Mouse (Mus musculus): ENCODE measurements around the gene Gm5269.

The Gm5269 gene

DNA sequence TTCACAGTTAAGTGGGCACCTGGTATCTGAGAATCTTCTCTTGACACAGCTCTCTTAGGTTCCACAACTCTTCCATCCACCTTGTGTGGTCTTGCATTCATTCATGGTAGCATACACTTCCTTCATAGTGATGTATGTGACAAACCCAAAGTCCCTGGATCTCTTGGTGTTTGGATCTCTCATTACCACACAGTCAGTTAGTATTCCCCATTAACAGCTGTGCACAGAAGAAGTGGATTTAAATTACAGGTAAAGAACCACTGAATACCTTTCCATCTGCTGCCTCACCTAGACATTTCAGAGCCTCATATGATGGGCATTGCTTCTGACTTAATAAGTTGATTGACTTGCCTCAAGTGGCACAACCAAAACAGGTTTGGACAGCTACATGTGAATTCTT is at the start of gene Gm5269:
TSS of gene Gm5269 (minus strand) at position 101 of the 400 bp plus-strand sequence.
- no peak for DNase-seq (ENCODE audit: low spot score in 2 of 2)

DNA sequence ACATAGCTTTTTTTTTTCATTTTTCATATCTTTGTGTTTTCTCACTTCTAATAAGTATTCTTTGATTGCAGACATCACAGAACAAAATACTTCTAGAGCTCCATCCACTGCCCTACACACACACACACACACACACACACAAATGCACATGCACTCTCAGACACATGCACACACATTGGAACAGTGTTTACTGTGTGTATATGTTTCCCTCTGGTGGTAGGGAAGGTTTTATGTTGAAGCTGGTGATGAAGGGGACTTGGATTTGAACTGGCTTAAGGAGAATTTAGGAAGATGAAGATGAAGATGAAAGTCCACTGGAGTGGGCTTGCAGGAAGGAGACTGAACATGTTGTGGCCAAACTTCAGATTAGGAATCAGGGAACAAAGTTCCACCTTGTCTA is 41.1 kb upstream of the Gm5269 start:
- DNase-seq (ENCODE audit: low spot score in 2 of 2) = no peak

DNA sequence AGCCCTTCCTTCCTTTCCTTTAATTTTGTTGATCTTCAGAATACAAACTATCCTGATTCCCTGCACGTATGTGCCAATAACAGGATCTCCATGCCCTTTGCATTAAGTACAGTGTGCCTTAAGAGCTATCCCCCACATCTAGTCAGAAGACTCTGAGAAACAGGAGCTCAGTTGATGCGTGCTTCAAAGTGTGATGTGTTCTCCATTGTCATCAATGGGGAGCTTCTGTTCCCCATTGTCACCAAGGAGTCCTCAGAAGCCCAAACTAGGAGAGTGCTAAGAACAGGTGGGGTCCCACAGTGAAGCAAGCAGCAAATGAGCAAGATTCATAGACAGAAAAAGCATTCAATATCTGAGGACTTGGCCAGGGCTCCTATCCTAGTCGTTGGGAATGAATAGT is 36.8 kb upstream of the Gm5269 start:
- DNase-seq (ENCODE audit: low spot score in 2 of 2) = no peak

DNA sequence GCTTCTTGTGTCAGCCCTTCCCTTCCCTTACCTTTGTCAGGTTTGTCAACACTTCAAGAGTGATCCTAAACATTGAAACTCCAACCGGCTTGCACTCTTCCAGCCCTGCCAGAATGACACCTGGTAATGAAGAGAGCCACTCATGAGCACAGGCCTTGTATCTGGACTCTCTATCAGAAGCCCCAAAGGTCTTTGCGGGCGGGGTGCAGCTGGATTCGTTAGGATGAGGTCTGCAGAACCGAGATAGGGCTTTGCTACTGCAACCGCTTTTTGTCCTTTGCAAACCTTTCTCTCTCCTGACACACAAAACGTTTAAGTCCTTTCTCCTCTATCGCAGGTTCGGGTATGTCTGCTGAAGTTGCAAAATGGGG is 36.3 kb upstream of the Gm5269 start, which contains the start of gene Slc40a1:
TSS of gene Slc40a1 (minus strand) at position 131 of the 371 bp plus-strand sequence.
- DNase-seq (ENCODE audit: low spot score in 2 of 2) = no peak

DNA sequence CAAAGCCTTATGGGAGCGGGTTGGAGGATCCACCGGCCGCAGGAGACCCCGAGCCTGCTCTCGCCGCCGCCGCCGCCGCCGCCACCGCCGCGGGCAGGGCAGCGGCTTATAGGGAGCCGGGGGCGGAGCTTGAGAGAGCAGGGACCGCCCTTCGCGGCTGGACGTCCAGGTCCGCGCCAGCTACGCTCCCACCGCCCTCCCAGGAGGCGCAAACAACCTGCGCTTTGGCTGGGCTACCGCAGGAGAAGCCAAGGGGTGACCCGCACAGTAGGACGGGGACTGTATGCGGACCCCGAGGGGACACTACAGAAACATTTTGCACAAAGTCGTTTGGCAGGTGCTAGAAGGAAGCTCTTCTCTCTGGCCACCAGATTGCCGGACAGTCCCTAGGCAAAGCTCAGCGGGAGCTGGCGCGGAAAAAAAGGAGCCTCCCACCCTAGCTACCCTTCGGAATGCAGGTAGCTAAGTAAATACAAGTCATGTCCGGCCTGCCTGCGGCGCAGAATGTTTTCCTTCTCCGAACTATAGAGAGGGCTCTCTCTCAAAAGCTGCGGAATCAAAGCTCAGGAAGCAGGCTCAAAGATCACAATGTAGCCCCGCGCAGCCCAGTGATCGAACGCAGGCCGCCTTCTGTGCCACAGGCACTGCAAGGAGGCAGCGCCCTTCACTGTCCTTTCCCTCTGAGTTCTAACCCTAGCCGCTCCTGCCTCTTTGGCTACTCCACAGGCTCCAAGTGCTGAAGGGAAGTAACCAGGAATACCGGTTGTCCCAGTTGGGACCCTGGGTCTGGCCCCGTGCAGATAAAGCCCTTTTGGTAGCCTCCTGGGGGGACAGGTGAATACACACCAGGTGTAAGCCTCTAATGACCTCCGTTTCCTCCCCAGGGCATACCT is 35.7 kb upstream of the Gm5269 start:
- DNase-seq (ENCODE audit: low spot score in 2 of 2) = peak; percentile 58 to 70

DNA sequence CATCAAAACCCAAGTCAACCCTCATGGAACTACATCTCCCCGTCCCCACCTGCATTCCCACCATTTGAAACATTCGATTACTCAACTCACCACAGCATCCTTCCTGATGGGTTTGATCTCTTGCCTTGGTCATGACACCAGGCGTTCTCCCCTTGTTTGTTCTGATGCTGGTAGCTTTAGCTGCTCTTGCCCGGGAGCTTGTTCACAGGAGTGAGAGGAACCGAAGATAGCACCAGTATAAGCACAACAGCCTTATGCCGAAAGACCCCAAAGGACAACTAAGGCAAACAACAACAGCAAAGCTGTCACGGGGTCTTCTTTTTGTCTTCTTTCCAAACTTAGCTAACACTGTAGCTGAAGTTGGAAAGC is 35.0 kb upstream of the Gm5269 start:
- DNase-seq (ENCODE audit: low spot score in 2 of 2) = no peak

DNA sequence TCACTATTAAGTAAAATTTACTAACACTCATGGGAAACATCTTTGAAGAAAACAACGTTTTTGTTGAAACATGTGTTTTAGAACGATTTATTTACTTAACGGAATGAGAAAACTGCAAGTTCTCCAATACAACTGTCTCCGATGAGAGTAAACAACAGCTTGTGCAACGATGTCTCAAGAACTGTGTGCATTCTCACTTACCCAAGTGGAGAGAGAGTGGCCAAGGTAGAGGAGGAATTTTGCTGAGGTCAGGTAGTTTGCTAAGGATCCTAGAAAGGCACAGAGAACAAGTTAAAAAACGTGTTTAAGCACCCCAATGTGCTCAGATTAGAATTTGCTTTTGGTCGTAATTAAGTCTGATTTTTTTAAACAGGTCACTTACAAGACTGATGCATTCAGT is 34.4 kb upstream of the Gm5269 start:
- no peak for DNase-seq (ENCODE audit: low spot score in 2 of 2)

DNA sequence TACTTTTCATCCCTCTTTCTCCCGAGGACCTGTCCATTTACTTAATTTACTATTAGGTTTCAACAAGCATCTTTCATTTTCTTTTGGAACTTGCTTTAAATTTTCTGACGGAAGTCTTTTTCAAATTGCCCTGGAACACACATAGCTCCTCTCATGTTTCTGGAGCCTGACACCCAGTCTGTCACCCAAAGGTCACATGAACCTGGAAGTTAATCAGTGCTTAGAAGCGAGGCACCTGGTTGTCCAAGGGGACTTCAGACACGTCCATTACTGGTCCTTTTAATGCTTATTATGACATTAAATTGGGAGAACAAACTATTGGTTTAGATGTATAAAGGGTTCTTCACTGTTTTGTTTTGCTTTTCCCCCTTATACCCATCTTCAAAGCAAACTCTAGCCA is 33.2 kb upstream of the Gm5269 start:
- DNase-seq (ENCODE audit: low spot score in 2 of 2) = no peak

DNA sequence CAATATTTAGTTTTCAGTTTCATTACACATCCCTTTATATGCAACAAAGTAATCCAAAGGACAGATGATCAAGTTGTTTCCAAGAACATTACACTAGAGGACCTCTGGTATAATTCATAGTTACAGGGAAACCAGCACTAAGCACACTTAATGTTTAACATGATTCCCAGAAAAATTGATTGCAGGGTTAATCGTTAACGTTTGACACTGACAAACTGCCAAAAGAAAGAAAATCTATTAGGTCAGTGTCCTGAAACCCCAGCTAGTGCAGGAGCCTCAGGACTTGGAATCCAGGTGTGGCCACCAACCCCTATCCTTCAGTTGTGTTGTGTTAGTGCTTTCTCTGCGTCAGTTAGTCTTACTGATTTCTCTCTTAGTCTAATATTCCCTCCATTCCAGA is 30.6 kb upstream of the Gm5269 start:
- no peak for DNase-seq (ENCODE audit: low spot score in 2 of 2)

DNA sequence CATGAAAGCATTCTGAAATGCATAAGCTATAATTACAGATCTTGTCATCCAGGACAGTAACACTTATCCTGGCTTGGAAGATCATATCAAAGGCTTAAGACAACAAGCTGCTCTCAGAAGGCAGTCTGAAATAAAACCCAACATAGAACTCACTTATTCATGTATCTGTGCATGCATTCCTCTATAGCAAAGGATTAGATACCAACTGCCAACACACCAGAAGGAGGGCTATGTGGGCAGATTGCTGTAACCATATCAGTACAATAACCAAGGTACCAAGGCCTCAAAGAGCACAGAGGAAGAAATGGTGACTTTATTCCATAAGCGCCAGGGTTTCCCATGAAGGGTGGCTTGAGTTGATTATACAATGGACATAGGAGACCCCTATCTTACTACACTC is 29.7 kb upstream of the Gm5269 start:
- DNase-seq (ENCODE audit: low spot score in 2 of 2) = no peak

DNA sequence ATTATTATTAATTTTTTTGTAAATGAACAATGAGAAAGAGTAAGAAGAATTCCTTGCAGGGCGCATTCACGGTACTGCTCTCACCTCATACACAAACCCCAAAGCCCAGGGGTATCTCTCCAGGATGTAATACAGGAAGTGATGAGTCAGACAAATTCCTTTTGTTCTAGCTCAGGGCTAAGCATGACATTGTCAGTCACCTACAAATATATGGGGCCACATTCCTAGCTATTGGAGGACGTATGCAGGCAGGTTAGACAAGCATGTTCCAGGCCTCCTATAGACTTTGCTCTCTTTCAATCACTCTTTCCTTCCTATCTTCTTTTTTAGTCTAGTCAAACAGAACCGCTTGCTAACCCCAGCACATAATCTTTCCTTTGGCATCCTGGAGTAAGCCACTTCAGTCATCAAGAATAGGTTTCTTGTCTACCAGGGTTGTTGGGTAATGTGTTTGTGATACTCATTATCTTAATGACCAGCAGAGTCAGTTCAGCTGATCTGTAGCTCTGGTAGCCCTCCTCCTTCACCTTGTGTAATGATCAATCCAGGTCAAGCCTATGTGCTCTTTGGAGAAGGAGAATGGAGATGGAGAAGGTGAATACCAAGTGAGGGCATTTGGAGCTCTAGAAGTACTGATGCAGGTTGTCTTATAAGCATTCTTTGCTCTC is 27.2 kb upstream of the Gm5269 start:
- no peak for DNase-seq (ENCODE audit: low spot score in 2 of 2)

DNA sequence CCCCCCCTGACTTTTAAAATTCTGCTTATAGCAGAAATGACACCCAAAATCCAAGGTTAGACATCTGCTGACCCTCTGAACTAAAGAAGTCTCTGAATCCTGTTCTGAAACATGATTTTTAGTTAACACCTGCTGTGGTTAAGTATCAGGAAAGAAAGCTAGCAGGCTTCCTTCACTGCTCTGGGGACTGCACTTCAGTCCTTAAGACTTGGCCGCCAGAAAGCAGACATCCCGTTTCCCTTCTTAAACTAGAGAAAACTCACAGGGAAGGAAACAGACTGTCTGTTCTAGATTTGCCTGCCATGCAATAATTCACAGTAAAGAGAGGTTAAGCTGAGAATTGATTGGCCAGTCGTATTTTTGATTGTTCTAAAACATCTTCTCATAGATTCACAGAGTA is 26.1 kb upstream of the Gm5269 start:
- DNase-seq (ENCODE audit: low spot score in 2 of 2) = no peak

DNA sequence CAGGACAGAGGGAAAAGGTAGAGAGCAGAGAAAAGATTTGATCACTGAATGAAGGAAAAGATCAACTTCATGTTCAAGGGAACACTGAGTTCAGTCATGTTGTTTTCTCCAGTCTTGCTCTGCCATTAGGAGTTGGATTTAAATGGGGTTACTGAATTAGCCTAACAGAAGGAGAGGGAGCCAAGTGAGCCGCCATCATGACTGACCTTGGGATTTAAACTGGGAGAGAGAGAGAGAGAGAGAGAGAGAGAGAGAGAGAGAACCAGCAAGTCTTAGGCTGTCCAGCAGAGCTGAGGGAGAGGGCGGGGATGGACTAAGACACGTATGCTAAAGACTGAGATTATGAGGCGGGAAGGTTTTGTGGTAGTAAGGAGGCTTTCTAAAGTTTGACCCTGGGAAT is 24.2 kb upstream of the Gm5269 start:
- DNase-seq (ENCODE audit: low spot score in 2 of 2) = no peak

DNA sequence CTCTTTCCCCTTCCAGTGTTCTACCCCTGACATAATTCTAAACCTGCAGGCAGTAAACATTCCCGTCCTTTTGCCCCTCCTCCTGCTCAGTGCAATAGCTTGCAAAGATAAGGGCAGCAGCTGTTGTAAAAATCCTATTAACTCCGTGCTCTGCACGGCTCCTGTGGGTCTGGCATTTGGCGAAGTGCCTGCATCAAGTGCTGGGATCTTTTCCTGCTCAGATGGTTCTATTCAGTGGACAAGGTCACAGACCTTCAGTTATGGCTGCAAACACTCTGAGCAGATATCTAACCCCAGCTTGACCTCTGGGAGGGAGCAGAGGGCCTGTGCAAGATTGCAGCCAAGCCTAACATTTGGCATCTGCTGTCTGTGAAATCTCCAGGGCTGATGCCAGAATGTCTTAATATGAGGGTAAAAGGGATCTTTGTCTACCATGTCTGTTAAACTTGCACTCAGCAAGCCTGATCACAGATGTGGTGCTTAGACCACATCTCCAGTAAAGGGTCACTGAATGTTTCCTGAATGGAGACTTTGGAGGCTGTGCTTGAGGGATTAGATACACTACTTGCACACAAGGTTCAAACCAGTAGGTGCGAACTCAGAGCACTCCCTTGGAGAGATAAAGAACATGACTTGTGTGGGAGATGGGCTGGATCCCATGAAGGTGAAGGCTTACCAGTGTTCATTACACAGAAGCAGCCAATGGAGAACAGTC is 15.2 kb upstream of the Gm5269 start:
- no peak for DNase-seq (ENCODE audit: low spot score in 2 of 2)

DNA sequence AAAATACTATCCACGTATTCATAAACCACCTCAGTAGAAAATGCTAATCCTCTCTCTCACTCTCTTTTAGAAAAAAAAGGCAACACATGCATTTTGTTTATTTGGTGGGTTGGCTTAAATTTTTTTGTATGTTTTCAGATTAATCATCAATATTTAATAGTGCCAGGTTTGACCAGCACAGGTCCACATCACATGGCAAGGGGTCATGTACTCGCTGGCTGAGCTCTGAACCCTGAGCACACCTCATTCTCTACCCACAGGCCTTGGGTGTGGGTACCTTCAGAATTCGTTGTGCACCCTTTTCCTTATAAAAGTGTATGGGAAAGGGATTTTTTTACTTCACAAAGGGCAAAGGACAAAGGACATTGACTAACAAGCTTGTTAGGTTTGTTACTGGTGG is 14.1 kb upstream of the Gm5269 start:
- no peak for DNase-seq (ENCODE audit: low spot score in 2 of 2)

DNA sequence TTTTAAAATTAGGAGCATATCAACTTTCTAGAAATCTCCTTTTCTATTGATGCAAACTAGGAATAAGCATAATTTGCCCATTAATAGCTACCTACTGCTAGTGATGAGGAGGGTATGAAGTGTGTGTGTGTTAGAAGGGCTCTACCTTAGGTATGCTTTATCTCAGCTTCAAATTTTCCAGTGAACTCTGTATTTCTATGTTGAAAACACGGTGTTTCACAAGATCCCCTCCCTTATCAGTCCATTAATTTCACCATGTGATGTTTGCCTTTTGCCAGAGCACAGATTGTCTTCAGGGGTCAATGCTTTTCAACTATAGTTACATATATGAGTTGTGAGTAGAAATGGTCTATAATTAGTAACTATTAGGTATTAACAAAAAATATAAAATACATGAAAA is 8.0 kb upstream of the Gm5269 start:
- no peak for DNase-seq (ENCODE audit: low spot score in 2 of 2)

DNA sequence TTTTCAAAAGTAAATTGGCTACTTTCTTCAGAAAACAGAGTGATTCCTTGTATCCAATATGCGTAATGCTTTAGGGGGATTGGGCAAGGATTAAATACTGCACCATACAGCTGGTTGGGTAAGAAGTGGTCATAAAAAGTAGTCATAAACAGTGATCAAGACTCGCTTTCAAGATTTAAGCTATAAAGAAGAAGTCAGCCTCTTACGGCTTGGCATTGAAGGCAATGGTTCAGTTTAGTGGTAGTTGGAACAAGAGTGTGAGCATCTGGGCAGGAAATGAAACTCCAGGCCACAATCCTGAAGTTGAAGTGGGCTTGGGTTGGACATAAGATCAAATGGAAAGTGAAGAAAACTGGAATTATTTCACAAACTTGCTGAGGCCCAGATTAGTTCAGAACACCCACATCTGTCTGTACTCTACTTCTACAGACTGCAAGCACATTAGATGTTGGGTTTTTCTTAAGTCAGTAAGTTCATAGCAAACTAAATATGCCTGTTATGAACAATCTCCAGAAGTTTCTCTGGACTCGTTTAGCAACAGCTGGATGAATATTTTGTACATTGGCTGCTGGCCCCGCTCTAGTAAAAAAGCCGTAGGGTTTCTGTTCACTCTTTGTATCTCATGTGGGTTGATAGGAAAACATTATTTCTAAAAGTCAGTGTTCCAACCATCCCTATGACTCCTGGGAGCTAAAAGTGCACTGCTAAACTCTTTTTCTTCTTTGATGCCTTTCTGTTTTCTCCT is 4.3 kb upstream of the Gm5269 start:
- no peak for DNase-seq (ENCODE audit: low spot score in 2 of 2)

DNA sequence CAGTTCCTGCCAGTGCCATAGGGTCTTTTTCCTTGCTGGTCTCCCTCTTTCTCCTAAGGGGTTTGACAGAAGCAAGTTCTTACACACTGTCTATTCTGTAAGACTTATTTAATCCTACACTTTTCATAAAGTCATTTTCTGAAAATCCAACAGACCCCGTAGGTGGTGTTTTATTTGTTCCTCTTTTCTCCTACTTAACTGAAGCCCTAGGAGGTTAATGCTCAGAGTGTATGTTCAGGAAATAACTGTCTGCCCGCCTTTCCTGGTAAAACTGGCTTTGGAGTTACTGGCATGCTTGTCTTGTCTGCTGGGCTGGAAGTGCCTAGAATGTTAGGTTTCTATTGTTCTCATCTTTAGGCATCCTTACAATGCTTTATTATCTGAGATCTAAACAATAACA is 1.9 kb upstream of the Gm5269 start:
- DNase-seq (ENCODE audit: low spot score in 2 of 2) = no peak

DNA sequence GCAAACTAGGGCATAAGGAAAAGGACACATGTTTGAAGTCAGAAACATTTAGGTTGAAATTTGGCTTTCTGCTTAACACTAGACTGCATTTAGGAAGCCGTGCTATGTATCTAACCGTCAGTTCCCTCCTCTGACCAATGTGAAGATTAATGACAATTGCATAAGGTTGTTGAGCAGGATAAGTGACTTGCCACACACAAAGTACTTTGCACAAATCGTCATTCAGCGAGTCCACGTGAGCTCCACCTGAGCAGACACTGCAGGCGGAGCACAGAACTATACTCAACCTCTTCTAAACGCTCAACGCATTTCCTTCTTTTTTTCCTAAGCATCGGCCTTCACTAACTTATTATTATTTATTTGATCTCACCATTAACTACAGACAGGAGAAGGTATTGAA is 3.3 kb downstream of the Gm5269 start:
- no peak for DNase-seq (ENCODE audit: low spot score in 2 of 2)

DNA sequence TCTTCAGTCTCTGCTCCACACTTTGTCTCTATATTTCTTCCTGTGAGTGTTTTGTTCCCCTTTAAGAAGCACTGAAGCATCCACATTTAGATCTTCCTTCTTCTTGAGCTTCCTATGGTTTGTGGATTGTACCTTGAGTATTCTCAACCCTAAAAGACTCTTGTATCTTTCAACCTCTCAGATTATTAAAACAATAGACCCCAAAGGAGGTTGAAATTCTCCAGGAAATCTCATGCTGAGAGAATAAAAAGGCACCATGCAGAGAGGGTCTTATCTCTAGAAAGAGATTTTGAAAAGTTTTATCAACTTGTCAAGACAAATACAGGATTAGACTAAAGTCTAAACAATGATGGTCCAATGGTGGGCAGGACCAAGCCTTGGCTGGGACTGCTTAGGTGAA is 6.7 kb downstream of the Gm5269 start:
- no peak for DNase-seq (ENCODE audit: low spot score in 2 of 2)

DNA sequence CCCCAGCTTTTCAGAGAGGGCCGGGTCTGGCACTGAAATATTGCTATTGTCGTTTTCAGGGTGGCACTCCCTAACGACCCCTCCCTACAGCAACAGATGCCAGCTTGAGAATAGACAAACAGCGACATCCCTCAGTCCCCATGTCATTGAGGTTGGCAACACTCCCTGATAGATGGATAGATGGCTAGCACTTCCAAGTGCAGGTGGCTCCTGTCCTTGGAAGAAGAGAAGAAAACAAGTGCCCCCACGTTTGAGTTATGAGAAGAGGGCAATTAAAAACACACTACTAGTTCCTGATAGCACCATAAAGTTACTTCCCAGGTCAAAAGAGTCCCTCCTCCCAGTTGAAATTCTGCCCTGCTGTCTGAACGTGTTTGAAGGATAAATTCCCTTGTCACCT is 8.0 kb downstream of the Gm5269 start:
- DNase-seq (ENCODE audit: low spot score in 2 of 2) = no peak

DNA sequence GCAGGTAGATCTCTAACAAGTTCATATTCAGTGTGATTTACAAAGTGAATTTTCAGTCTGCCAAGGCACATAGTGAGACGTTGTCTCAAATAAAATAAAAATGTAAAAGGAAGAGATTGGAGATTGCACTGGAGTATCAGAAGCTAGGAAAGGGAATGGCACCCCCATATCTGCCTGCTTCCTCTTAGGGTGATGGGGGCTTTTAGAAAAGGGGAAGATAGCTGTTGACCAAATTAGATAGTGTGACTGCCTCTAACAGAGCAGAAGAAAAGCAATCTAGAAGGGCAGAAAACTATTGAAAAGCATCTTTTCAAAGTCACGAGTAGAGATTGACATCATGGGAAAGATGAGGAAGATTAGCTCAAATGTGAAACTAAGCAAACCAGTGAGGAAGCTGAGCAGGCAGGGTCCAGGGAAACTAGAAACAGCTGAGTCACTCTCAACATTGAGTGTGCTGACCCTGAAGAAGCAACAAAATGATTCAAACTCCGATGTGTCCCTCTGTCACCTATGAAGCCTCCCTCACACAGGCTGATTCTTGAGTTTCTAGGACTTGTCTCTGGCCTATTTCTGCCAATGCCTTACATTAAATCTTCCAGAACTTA is 8.7 kb downstream of the Gm5269 start:
- DNase-seq (ENCODE audit: low spot score in 2 of 2) = no peak

Measured in right cerebral cortex, postnatal 10 days (tissue).